ENCODE assay signal across 8 mouse cellular contexts in genomic region chr13:104816635-104817571, GRCm38 (mm10). TPM values are rescaled to one million over a fixed set of nuclear protein-coding genes. Genes with fewer than 3 reads are reported as not detected.
DNase-seq lines count a peak whose midpoint lies in the region; ATAC-seq lines count a peak whose summit lies in the region.

TSS of gene Cwc27 (minus strand) at chr13:104817142.

- peak; percentile 77 for DNase-seq in T-cell, adult 2 months (ENCODE audit: low spot score)
- peak; percentile 78 to 88 for DNase-seq in cerebellum, postnatal 36 days
- DNase-seq in gastrocnemius, adult 18-20 months (ENCODE audit: low spot score): peak; percentile 75
- peak; percentile 72 to 79 for DNase-seq in left cerebral cortex, adult 18-20 months (ENCODE audit: low spot score in 2 of 2)
- DNase-seq in right cerebral cortex, adult 18-20 months: peak; percentile 81
- peak; percentile 14 for DNase-seq in urinary bladder, postnatal 10 days (ENCODE audit: low spot score)

- no peaks in the 10 kb centered on the region for H3K36me3 ChIP-seq in hindbrain, embryonic 16.5 days (ENCODE audit: control insufficient read depth, insufficient read depth, low read length)
- H3K36me3 ChIP-seq in macrophage (ENCODE audit: inconsistent target): no peaks in the 10 kb centered on the region

- peak within 1 kb of the TSS; percentile 54 for H3K4me2 ChIP-seq in hindbrain, embryonic 16.5 days (ENCODE audit: low read length)

- WGBS in hindbrain, embryonic 16.5 days: under 1% methylated on average over 50 of the region's 50 CpGs
- under 1% methylated on average over 45 of the region's 50 CpGs for WGBS in macrophage (ENCODE audit: missing documents)

- H3K9me3 ChIP-seq in hindbrain, embryonic 16.5 days (ENCODE audit: control insufficient read depth, low read length): no peaks in the 10 kb centered on the region

- H3K4me3 ChIP-seq in hindbrain, embryonic 16.5 days (ENCODE audit: low read length): peak within 1 kb of the TSS; percentile 74
- peak within 1 kb of the TSS; percentile 94 for H3K4me3 ChIP-seq in macrophage (ENCODE audit: inconsistent target)

- H3K27ac ChIP-seq in hindbrain, embryonic 16.5 days (ENCODE audit: low read depth, low read length): peak within 1 kb of the TSS; percentile 84
- peak within 1 kb of the TSS; percentile 97 for H3K27ac ChIP-seq in macrophage

- H3K27me3 ChIP-seq in hindbrain, embryonic 16.5 days (replicated peaks; ENCODE audit: control insufficient read depth, insufficient read depth, low read length): no peaks in the 10 kb centered on the region

- ATAC-seq in hindbrain, embryonic 16.5 days: peak; percentile 98

- H3K79me2 ChIP-seq in macrophage (ENCODE audit: inconsistent target): peaks cover 77% of the 10 kb centered on the region

- peak within 1 kb of the TSS; percentile 89 for H3K9ac ChIP-seq in hindbrain, embryonic 16.5 days (ENCODE audit: low read depth, low read length)

- H3K4me1 ChIP-seq in hindbrain, embryonic 16.5 days (ENCODE audit: control insufficient read depth, insufficient read depth, low read depth, low read length): peaks cover 16% of the 10 kb centered on the region

RNA-seq across cellular contexts. Expression of gene Cwc27, which starts in this region (rescaled TPM):
- 10 to 100 TPM; 11.0 to 11.8 TPM for total RNA-seq in gastrocnemius, adult 18-20 months (2021)
- polyA plus RNA-seq in hindbrain, embryonic 16.5 days (2015; fragmentation: Nextera tagmentation; extraction: Ambion mirVana): 22.4 and 24.2 TPM in 2 replicates
- 10 to 100 TPM; 19.3 to 19.7 TPM for total RNA-seq in left cerebral cortex, adult 18-20 months (2021)
- 100 to 1,000 TPM in 9 of 26 experiments, 10 to 100 TPM in 17; 36.1 to 122 (median 92.3) TPM for total RNA-seq in macrophage (2018; cell fraction: chromatin; rRNA removed)
- 10 to 100 TPM; 13.3 to 24.5 (median 18.6) TPM for total RNA-seq in macrophage (2018; cell fraction: cytosol; rRNA removed)
- total RNA-seq in macrophage (2018; cell fraction: nucleus; rRNA removed): 10 to 100 TPM; 21.3 to 95.2 (median 44.4) TPM
- polyA plus RNA-seq in macrophage (2018): 15.4 to 41.9 TPM (median 19.7 TPM) in 3 replicates

Comparison
In these comparisons a context has a peak if more than half of its experiments do, and no peak if none do; other contexts are left out.
1. Peak in every context shown above with its lines: DNase-seq, ATAC-seq, H3K4me3 ChIP-seq and H3K27ac ChIP-seq.
2. DNase-seq: peak in every context shown above with its lines; median percentile 83 in cerebellum, postnatal 36 days; 81 in right cerebral cortex, adult 18-20 months; 77 in T-cell, adult 2 months; 76 in left cerebral cortex, adult 18-20 months; 75 in gastrocnemius, adult 18-20 months; 14 in urinary bladder, postnatal 10 days.